Mouse (Mus musculus) MN1 (cell line): Measurements from ENCODE around the gene Olfr1310.
"Not testable (repeated sequence)": the region's sequence is repeated elsewhere in the genome, so short reads cannot be mapped to it uniquely, and the experiment has no call there.

Experiments used
- DNase-seq: peaks from one replicate; pipeline ENCODE4 v3.0.0-alpha.2; 2016; ENCODE audit warnings: low spot score

Olfr1310 gene

GRCm38 (mm10) chr2:112012608-112013007, at the start of gene Olfr1310:
TSS of gene Olfr1310 (minus strand) at chr2:112012708.
- DNase-seq = no peak

DNA sequence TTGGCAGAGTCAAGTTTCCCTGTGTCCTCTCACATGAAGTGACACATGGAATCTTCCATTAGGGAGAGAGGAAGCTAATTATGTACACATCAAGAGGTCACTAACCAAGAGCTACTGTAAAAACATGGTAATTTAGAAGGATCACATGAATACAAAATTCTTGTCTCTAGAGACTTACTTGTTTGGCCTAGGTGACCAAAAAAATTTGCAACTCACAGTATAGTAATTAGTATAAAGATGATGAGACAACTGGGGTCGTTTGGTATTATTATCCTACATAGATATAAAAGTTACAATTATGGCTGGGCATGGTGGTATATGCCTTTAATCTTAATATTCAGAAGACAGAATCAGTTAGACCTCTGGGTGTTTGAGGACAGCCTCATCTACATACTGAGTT, 37.6 kb upstream of the Olfr1310 start, which contains the start of gene Olfr1312:
Gene Olfr1312 (minus strand): TSS at position 101 of the 400 bp plus-strand sequence.
- no peak for DNase-seq

GRCm38 (mm10) chr2:112026971-112027370, 14.5 kb upstream of the Olfr1310 start:
- not testable (repeated sequence) for DNase-seq

DNA sequence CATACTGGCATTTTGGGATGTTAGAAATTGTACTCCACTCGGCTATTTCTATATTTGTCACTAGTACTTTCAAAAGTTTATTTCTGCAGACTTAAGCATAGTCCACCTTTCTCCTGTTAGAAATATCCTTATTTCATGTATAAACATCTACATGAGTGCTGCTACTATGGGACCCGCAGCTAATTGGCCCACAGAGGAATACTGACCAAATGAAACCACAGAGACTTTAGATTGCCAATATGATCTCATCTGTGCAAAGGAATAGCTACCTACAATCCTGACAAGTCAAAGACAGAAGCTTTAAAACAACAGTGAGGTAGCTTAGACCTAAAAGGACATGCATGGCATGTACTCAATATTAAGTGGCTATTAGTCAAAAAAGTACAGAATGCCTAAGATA, 11.8 kb upstream of the Olfr1310 start, which contains the start of gene Olfr1311:
Gene Olfr1311 (minus strand): TSS at position 101 of the 400 bp plus-strand sequence.
- DNase-seq = no peak

DNA sequence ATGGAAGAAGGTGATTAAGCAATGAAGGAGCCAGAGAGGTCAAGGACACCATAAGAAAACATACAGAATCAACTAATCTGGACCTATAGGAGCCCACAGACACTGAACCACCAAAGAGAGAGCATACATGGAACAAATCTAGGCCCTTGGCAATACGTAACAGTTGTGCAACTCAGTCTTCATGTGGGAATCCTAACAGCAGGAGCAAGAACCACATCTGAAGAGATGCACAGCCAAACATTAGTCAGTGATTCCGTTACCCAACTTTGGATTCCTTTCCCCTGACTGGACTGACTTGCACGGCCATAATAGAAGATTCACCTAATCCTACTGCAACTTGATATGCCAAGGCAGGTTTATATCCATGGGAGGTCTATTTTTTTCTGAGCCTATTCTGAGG, 2.4 kb upstream of the Olfr1310 start:
- no peak for DNase-seq

DNA sequence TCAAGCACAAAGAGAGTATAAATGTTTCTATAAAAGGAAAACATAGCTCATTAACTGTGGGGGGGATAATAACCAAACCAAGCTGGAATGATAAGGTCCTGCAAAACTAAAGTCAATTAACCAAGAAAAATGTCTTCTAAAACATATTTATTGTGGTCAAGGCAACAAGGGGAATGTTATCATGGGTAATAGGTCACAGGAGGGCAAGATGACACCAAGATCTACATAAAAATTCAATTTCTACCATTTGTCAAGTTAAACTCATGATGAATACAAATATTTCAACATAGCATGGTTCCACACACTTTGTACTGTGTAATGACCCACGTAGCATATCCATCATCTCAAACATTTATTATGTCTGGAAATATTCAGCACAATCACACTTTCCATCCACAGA, 22.3 kb downstream of the Olfr1310 start, which contains the start of gene Olfr1309:
Gene Olfr1309 (minus strand): TSS at position 101 of the 400 bp plus-strand sequence.
- no peak for DNase-seq

- no peak for DNase-seq
Observed at GRCm38 (mm10) chr2:111964844-111965243, 47.7 kb downstream of the Olfr1310 start, which contains the start of gene Olfr1308. TSS of gene Olfr1308 (minus strand) at chr2:111964944.
